10 mouse cellular contexts compared by ENCODE assay signal in genomic region chr7:118922441-118923202, GRCm38 (mm10).
DNase-seq lines count a peak whose midpoint lies in the region; ATAC-seq lines count a peak whose summit lies in the region.
"Had no signal": no experiment of that assay in that cellular context is flagged by ENCODE, and none has a peak within 500 bp of the region (broad histone marks: within the 10 kb centered on the region; RNA-seq: fewer than 3 reads in every experiment).

No protein-coding gene starts in this region.

- H3K27ac ChIP-seq in hindbrain, embryonic 10.5 days = 0 out of 2 replicates have a peak overlapping the region, but pooled peaks have one; percentile 30
- no peak overlapping the region for H3K27ac ChIP-seq in hindbrain, embryonic 11.5 days (ENCODE audit: low read depth, low read length)
- H3K27ac ChIP-seq: liver, embryonic 13.5 days had no signal

- H3K4me3 ChIP-seq in hindbrain, embryonic 10.5 days = no peak overlapping the region
- H3K4me3 ChIP-seq in hindbrain, embryonic 11.5 days (ENCODE audit: low read depth, low read length) = no peak overlapping the region
- H3K4me3 ChIP-seq: liver, embryonic 13.5 days; myocyte had no signal

- WGBS in hindbrain, embryonic 10.5 days = 73% methylated on average over 4 of the region's 4 CpGs
- 73% methylated on average over 4 of the region's 4 CpGs for WGBS in hindbrain, embryonic 11.5 days

- no peak for ATAC-seq in hindbrain, embryonic 11.5 days (ENCODE audit: low FRiP score)
- no peak for ATAC-seq in cerebellum, adult (ENCODE audit: insufficient number of reproducible peaks, low FRiP score, low TSS enrichment)
- ATAC-seq in monocyte, adult 5-6 weeks (replicated peaks; ENCODE audit: insufficient number of reproducible peaks, low FRiP score, low TSS enrichment, poor library complexity, severe bottlenecking) = no peak

- H3K9me3 ChIP-seq in hindbrain, embryonic 10.5 days = no peaks in the 10 kb centered on the region
- no peaks in the 10 kb centered on the region for H3K9me3 ChIP-seq in hindbrain, embryonic 11.5 days (ENCODE audit: control insufficient read depth, low read length)
- H3K9me3 ChIP-seq: liver, embryonic 13.5 days had no signal

- H3K4me1 ChIP-seq in hindbrain, embryonic 10.5 days (replicated peaks) = peaks cover 33% of the 10 kb centered on the region
- H3K4me1 ChIP-seq in hindbrain, embryonic 11.5 days (replicated peaks; ENCODE audit: control insufficient read depth, insufficient read depth, low read length) = 0 out of 2 replicates have a peak, but pooled peaks cover 5% of the 10 kb centered on the region
- H3K4me1 ChIP-seq: liver, embryonic 13.5 days had no signal

- H3K36me3 ChIP-seq in hindbrain, embryonic 10.5 days = no peaks in the 10 kb centered on the region
- H3K36me3 ChIP-seq in hindbrain, embryonic 11.5 days (ENCODE audit: control insufficient read depth, insufficient read depth, low read length) = no peaks in the 10 kb centered on the region
- H3K36me3 ChIP-seq: liver, embryonic 13.5 days had no signal

- no peak overlapping the region for H3K4me2 ChIP-seq in hindbrain, embryonic 11.5 days (replicated peaks; ENCODE audit: low read depth, low read length)
- H3K4me2 ChIP-seq: liver, embryonic 13.5 days had no signal

- H3K27me3 ChIP-seq in hindbrain, embryonic 10.5 days (ENCODE audit: insufficient read depth, poor library complexity, severe bottlenecking) = no peaks in the 10 kb centered on the region
- no peaks in the 10 kb centered on the region for H3K27me3 ChIP-seq in hindbrain, embryonic 11.5 days (ENCODE audit: control insufficient read depth, insufficient read depth, low read length)
- H3K27me3 ChIP-seq: liver, embryonic 13.5 days had no signal

- no peak for DNase-seq in hindbrain, embryonic 10.5 days (ENCODE audit: low spot score)
- no peak for DNase-seq in hindbrain, embryonic 11.5 days (ENCODE audit: low spot score)
- DNase-seq in spleen, postnatal 36 days (ENCODE audit: low spot score in 2 of 2) = peak; percentile 38 to 59
- no peak for DNase-seq in spleen, postnatal 14 days (ENCODE audit: low spot score in 2 of 2)
- peak; percentile 19 for DNase-seq in heart, postnatal 4 days
- peak; percentile 58 for DNase-seq in thymus, postnatal 4 days
- DNase-seq: liver, embryonic 13.5 days had no signal

- H3K9ac ChIP-seq in hindbrain, embryonic 11.5 days (ENCODE audit: low read depth, low read length) = no peak overlapping the region
- H3K9ac ChIP-seq: liver, embryonic 13.5 days had no signal

Comparison
In these comparisons a context has a peak if more than half of its experiments do, and no peak if none do; other contexts are left out.
1. DNase-seq: peak in spleen, postnatal 36 days (2 of 2), heart, postnatal 4 days (single experiment) and thymus, postnatal 4 days (single experiment); none in hindbrain, embryonic 10.5 days (single experiment), hindbrain, embryonic 11.5 days (single experiment) and spleen, postnatal 14 days (0 of 2).